Mouse (Mus musculus) kidney, embryonic 15.5 days (tissue): ENCODE data around the gene L3mbtl1. TPM values are rescaled to one million over a fixed set of nuclear protein-coding genes. Genes with fewer than 3 reads are reported as not detected.

Experiments used
- ATAC-seq: fragments of 200-750 bp; cut with Nextera tagmentation; replicated peaks from 2 replicates; pipeline ENCODE4 v1.8.0; 2017; ENCODE audit warnings: moderate TSS enrichment; ENCODE audit not compliant: low FRiP score
- H3K27ac ChIP-seq: fragments of 300-500 bp; sonication (generic); 2 replicates; pipeline ENCODE4 v1.5.1; 2015; ENCODE audit warnings: mild to moderate bottlenecking, inconsistent platforms
- H3K27me3 ChIP-seq: fragments of 300-500 bp; sonication (generic); 2 replicates; pipeline ENCODE4 v1.6.1; 2015; ENCODE audit warnings: inconsistent platforms
- H3K36me3 ChIP-seq: fragments of 300-500 bp; sonication (generic); 2 replicates; pipeline ENCODE4 v1.6.1; 2015; ENCODE audit warnings: inconsistent platforms
- H3K4me1 ChIP-seq: fragments of 300-500 bp; sonication (generic); 2 replicates; pipeline ENCODE4 v1.6.1; 2015; ENCODE audit warnings: inconsistent platforms
- H3K4me2 ChIP-seq: fragments of 300-500 bp; sonication (generic); 2 replicates; pipeline ENCODE4 v1.6.1; 2015; ENCODE audit warnings: moderate library complexity, mild to moderate bottlenecking, inconsistent platforms
- H3K4me3 ChIP-seq: fragments of 300-500 bp; sonication (generic); replicated peaks from 2 replicates; pipeline ENCODE4 v1.5.1; 2015; ENCODE audit warnings: mild to moderate bottlenecking, inconsistent platforms
- H3K9ac ChIP-seq: fragments of 300-500 bp; sonication (generic); 2 replicates; pipeline ENCODE4 v1.6.1; 2015; ENCODE audit warnings: mild to moderate bottlenecking, inconsistent platforms
- H3K9me3 ChIP-seq: fragments of 300-500 bp; sonication (generic); replicated peaks from 2 replicates; pipeline ENCODE4 v1.6.1; 2016; ENCODE audit warnings: inconsistent platforms
- WGBS: fragments of 180-500 bp; shearing (Covaris S2); methylation state at CpG from one replicate; pipeline ENCODE4 v1.1.7; 2015; ENCODE audit warnings: mixed read lengths; 5-methylcytosine and 5-hydroxymethylcytosine counted together
- polyA plus RNA-seq: library from polyadenylated mRNA; unstranded; fragments of >200 nt; fragmentation: Nextera tagmentation; extraction: Ambion mirVana; gene quantifications from 2 replicates; pipeline ENCODE4 v1.2.1, GENCODE M21; 2015

Gene L3mbtl1
- polyA plus RNA-seq, 1 experiment from 2014 or later, result 0.13 TPM

GRCm38 (mm10) chr2:162927918-162928585 lies 15.2 kb upstream of the L3mbtl1 start:
- no peak overlapping the region for H3K27ac ChIP-seq
- no peak overlapping the region for H3K4me3 ChIP-seq
- no peak for ATAC-seq
- H3K27me3 ChIP-seq, result peaks cover 19% of the 10 kb centered on the region
- peaks cover 5% of the 10 kb centered on the region for H3K36me3 ChIP-seq
- H3K9me3 ChIP-seq, result no peaks in the 10 kb centered on the region
- no peak overlapping the region for H3K9ac ChIP-seq
- H3K4me1 ChIP-seq, result peaks cover 22% of the 10 kb centered on the region
- no peak overlapping the region for H3K4me2 ChIP-seq
- WGBS, result 72% methylated on average over 3 of the region's 3 CpGs

DNA sequence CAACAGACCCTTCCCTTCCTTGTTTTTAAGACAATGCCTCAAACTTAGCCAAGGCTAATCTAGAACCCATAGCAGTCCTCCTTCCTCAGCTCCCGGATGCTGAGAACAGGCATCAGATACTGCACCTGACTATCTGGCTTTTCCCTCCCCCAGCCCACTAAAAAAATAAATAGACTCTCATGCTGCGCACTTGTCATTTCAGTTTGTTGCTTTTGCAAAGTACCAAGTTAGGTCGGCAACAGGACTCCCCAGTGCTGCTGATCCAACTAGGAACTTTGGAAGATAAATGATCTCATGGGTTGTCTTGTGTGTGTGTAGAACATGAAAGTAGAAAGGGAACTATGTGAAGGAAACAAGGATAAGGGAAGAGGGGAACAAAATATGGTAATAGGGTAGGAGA lies 13.6 kb upstream of the L3mbtl1 start:
- Histone ChIP-seq H3K4me2 (no peak overlapping the region), H3K4me3 (no peak overlapping the region), H3K9ac (no peak overlapping the region), H3K36me3 (peaks cover 21% of the 10 kb centered on the region), H3K27ac (no peak overlapping the region), H3K27me3 (peaks cover 19% of the 10 kb centered on the region), H3K4me1 (peaks cover 28% of the 10 kb centered on the region), H3K9me3 (no peaks in the 10 kb centered on the region)
- no peak for ATAC-seq
- WGBS, result 58% methylated on average over 3 of the region's 3 CpGs

DNA sequence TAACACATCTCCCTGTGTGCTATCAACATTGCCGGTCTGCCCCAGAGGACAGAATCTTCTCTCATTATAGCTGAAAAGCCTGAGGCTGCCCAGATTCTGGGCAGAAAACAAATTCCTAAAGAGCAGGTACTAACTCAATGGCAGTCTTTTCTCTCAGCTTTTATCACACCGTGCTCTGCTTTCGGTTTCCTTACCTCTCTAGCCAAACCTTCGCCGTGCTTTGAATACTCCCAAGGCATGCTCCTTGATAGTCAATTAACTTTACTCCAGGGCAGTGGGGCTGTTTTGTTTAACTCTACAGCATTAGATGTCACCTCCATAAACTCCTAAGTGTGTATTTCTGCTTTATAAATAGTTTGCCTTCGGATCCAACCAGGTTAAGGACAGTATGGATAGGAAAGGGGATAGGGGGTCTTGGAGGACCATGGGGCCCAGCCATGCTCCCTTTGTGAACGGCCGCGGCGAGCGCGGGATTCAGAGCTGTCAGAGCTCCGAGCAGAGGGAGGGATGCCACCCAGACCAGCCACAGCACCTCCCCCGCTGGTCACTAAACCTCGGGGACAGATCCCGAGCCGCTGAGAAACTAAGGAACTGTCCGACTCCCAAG lies 12.7 kb upstream of the L3mbtl1 start:
- WGBS, result under 1% methylated on average over 18 of the region's 18 CpGs
- H3K4me2 ChIP-seq, result peak overlapping the region; percentile 82
- peak overlapping the region; percentile 65 for H3K4me3 ChIP-seq
- ATAC-seq, result 0 out of 2 replicates have a peak, but pooled peaks have one; percentile 2
- peak overlapping the region; percentile 97 for H3K9ac ChIP-seq
- no peaks in the 10 kb centered on the region for H3K9me3 ChIP-seq
- peaks cover 28% of the 10 kb centered on the region for H3K4me1 ChIP-seq
- H3K36me3 ChIP-seq, result peaks cover 31% of the 10 kb centered on the region
- H3K27ac ChIP-seq, result peak overlapping the region; percentile 94
- peaks cover 19% of the 10 kb centered on the region for H3K27me3 ChIP-seq

DNA sequence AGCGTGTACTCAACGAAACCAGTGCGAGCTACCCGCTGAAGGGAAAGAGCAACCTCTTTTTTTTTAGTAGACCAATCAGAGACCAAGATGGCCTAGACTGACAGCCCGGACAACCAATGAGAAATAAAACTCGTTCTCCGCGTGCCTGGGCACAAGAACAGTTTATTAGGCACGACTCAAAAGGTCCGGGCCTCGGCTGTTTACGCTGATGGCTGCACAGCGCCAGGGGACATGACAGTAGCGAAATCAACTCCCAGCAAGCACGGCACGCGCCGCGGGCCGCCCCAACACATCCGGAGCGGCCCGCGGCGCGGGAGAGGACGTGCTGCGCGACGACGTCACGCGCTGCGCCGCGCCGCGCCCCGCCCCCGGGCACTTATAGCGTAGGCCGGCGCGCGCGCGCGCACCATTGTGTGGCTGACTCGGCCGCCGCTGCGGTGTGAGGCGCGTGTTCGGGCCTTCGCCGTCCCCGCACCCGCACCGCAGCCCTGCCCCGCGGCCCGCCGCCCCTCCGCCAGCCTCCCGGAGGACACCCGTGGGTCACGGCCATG lies 12.1 kb upstream of the L3mbtl1 start, which contains the start of gene Srsf6:
Gene Srsf6 (plus strand): TSS at position 406 of the 551 bp plus-strand sequence.
- ATAC-seq, result peak; percentile 95
- H3K27me3 ChIP-seq, result peaks cover 19% of the 10 kb centered on the region
- peak within 1 kb of the TSS; percentile 82 for H3K4me2 ChIP-seq
- peak within 1 kb of the TSS; percentile 97 for H3K9ac ChIP-seq
- peaks cover 36% of the 10 kb centered on the region for H3K36me3 ChIP-seq
- no peaks in the 10 kb centered on the region for H3K9me3 ChIP-seq
- H3K4me3 ChIP-seq, result peak within 1 kb of the TSS; percentile 65
- under 1% methylated on average over 68 of the region's 68 CpGs for WGBS
- H3K4me1 ChIP-seq, result peaks cover 28% of the 10 kb centered on the region
- H3K27ac ChIP-seq, result peak within 1 kb of the TSS; percentile 94

GRCm38 (mm10) chr2:162931674-162932650 lies 11.3 kb upstream of the L3mbtl1 start:
- Histone ChIP-seq H3K4me1 (peaks cover 28% of the 10 kb centered on the region), H3K9me3 (no peaks in the 10 kb centered on the region), H3K9ac (peak overlapping the region; percentile 97), H3K36me3 (peaks cover 44% of the 10 kb centered on the region), H3K4me3 (peak overlapping the region; percentile 65), H3K27ac (peak overlapping the region; percentile 94), H3K27me3 (peaks cover 19% of the 10 kb centered on the region), H3K4me2 (peak overlapping the region; percentile 82)
- under 1% methylated on average over 61 of the region's 103 CpGs for WGBS
- peak; percentile 53 for ATAC-seq

DNA sequence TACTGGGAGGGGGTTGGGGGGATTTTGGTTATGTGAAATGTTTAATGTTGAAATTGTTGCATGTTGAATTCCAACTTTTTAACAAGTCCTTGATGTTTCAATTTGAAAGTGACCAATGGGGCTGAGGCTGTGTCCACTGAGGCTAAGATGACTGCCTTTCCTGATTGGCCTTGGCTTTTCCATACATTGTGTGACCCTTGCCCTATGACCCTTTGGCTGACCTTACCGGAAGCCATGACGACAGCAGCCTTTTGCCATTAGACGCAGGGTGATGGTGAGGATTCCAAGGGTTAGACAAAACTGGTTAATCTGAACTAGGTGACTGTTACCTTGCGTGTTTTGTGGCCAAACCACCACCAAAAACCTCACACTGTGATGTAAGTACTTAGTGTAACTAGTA lies 10.6 kb upstream of the L3mbtl1 start:
- H3K36me3 ChIP-seq, result peaks cover 50% of the 10 kb centered on the region
- no peaks in the 10 kb centered on the region for H3K9me3 ChIP-seq
- H3K4me1 ChIP-seq, result peaks cover 28% of the 10 kb centered on the region
- WGBS, result 36% methylated on average over 4 of the region's 4 CpGs
- peaks cover 19% of the 10 kb centered on the region for H3K27me3 ChIP-seq
- H3K27ac ChIP-seq, result no peak overlapping the region
- no peak for ATAC-seq
- peak overlapping the region; percentile 97; the same call in 1 of the 2 replicates for H3K9ac ChIP-seq
- peak overlapping the region; percentile 82 for H3K4me2 ChIP-seq
- peak overlapping the region; percentile 65 for H3K4me3 ChIP-seq

DNA sequence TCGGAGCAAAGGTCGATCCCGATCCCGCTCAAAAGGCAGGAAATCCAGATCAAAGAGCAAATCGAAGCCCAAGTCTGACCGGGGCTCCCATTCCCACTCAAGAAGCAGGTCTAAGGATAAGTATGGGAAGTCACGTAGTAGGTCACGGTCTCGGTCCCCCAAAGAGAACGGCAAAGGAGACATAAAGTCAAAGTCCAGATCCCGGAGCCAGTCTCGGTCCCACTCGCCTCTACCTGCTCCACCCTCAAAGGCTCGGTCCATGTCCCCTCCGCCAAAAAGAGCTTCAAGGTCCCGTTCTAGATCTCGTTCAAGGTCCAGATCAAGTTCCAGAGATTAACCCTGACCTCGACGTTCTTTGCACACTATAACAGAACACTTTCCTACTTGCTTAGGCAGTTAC lies 8.9 kb upstream of the L3mbtl1 start:
- ATAC-seq, result no peak
- Histone ChIP-seq H3K9me3 (no peaks in the 10 kb centered on the region), H3K9ac (no peak overlapping the region), H3K27me3 (peaks cover 6% of the 10 kb centered on the region), H3K4me3 (no peak overlapping the region), H3K27ac (no peak overlapping the region), H3K4me2 (no peak overlapping the region), H3K36me3 (peaks cover 67% of the 10 kb centered on the region), H3K4me1 (peaks cover 23% of the 10 kb centered on the region)
- WGBS, result 91% methylated on average over 19 of the region's 19 CpGs

GRCm38 (mm10) chr2:162935700-162936099 lies 7.6 kb upstream of the L3mbtl1 start:
- H3K4me1 ChIP-seq, result peaks cover 11% of the 10 kb centered on the region
- no peaks in the 10 kb centered on the region for H3K27me3 ChIP-seq
- H3K36me3 ChIP-seq, result peaks cover 80% of the 10 kb centered on the region
- no peak for ATAC-seq
- H3K9me3 ChIP-seq, result no peaks in the 10 kb centered on the region
- no peak overlapping the region for H3K9ac ChIP-seq
- whole genome bisulfite sequencing, result 94% methylated on average over 3 of the region's 3 CpGs
- H3K4me3 ChIP-seq, result no peak overlapping the region
- H3K4me2 ChIP-seq, result no peak overlapping the region
- no peak overlapping the region for H3K27ac ChIP-seq

- Histone ChIP-seq H3K4me3 (no peak overlapping the region), H3K9me3 (no peaks in the 10 kb centered on the region), H3K36me3 (peaks cover 63% of the 10 kb centered on the region), H3K27ac (no peak overlapping the region), H3K27me3 (peaks cover 31% of the 10 kb centered on the region), H3K4me1 (peaks cover 16% of the 10 kb centered on the region), H3K4me2 (no peak overlapping the region), H3K9ac (no peak overlapping the region)
- ATAC-seq, result no peak
- WGBS, result 87% methylated on average over 1 of the region's 1 CpGs
These were observed 3.7 kb upstream of the L3mbtl1 start for GRCm38 (mm10) chr2:162939562-162939961.

GRCm38 (mm10) chr2:162943931-162944330 lies 659 bp downstream of the L3mbtl1 start:
- peaks cover 22% of the 10 kb centered on the region for H3K4me1 ChIP-seq

GRCm38 (mm10) chr2:162946964-162947363 lies 3.7 kb downstream of the L3mbtl1 start:
- H3K9ac ChIP-seq, result no peak overlapping the region
- WGBS, result 85% methylated on average over 5 of the region's 5 CpGs
- H3K4me3 ChIP-seq, result no peak overlapping the region
- no peak overlapping the region for H3K4me2 ChIP-seq
- no peak for ATAC-seq
- H3K36me3 ChIP-seq, result no peaks in the 10 kb centered on the region
- peaks cover 22% of the 10 kb centered on the region for H3K4me1 ChIP-seq
- H3K9me3 ChIP-seq, result no peaks in the 10 kb centered on the region
- H3K27ac ChIP-seq, result no peak overlapping the region
- peaks cover 25% of the 10 kb centered on the region for H3K27me3 ChIP-seq

More at GRCm38 (mm10) chr2:162943931-162944330, 659 bp downstream of the L3mbtl1 start:
- Histone ChIP-seq H3K9me3 (no peaks in the 10 kb centered on the region), H3K4me3 (peak overlapping the region; percentile 58), H3K36me3 (peaks cover 21% of the 10 kb centered on the region), H3K27me3 (peaks cover 34% of the 10 kb centered on the region), H3K27ac (no peak overlapping the region), H3K9ac (no peak overlapping the region), H3K4me2 (peak overlapping the region; percentile 98)
- ATAC-seq, result no peak; the same call in 1 of the 2 replicates
- 5% methylated on average over 11 of the region's 11 CpGs for WGBS
